Mouse (Mus musculus) kidney, adult 2 months (tissue): Measurements from ENCODE around the gene Mapre3.

ENCODE experiments used
- CTCF ChIP-seq: fragments of 200-500 bp; conservative IDR thresholded peaks from 2 replicates; pipeline ENCODE4 v1.5.1; 2011; ENCODE audit warnings: low read depth, mild to moderate bottlenecking, control low read depth, low read length, moderate library complexity, mixed read lengths; ENCODE audit not compliant: insufficient read depth, insufficient read length
- POLR2A ChIP-seq: fragments of 200-500 bp; IDR thresholded peaks from one replicate; pipeline ENCODE4 v1.6.1; 2011; ENCODE audit warnings: low read depth, low read length, control low read depth

- no peak for TF ChIP-seq CTCF
- peak; percentile 55 for TF ChIP-seq POLR2A
Observed at GRCm38 (mm10) chr5:30869405-30870130, 55.1 kb downstream of the Mapre3 start.
